Mouse (Mus musculus) lung, embryonic 14.5 days (tissue): ENCODE results near the gene Tiam2. TPM values are rescaled to one million over a fixed set of nuclear protein-coding genes. Genes with fewer than 3 reads are reported as not detected.

Experiments used
- ATAC-seq: fragments of 200-750 bp; cut with Nextera tagmentation; 2 replicates; pipeline ENCODE4 v1.8.0; 2017; ENCODE audit warnings: mild to moderate bottlenecking, moderate TSS enrichment, moderate library complexity; ENCODE audit not compliant: insufficient read depth
- DNase-seq: peaks from one replicate; pipeline ENCODE4 v3.0.0-alpha.2; 2015
- H3K27ac ChIP-seq: fragments of 300-500 bp; sonication (generic); 2 replicates; pipeline ENCODE4 v1.5.1; 2014; ENCODE audit warnings: low read depth, mild to moderate bottlenecking, moderate library complexity
- H3K27me3 ChIP-seq: fragments of 300-500 bp; sonication (generic); 2 replicates; pipeline ENCODE4 v1.6.1; 2014; ENCODE audit warnings: low read length, control low read depth; ENCODE audit not compliant: insufficient read depth
- H3K36me3 ChIP-seq: fragments of 300-500 bp; sonication (generic); 2 replicates; pipeline ENCODE4 v1.6.1; 2014; ENCODE audit warnings: control low read depth; ENCODE audit not compliant: insufficient read depth
- H3K4me1 ChIP-seq: fragments of 300-500 bp; sonication (generic); 2 replicates; pipeline ENCODE4 v1.6.1; 2014; ENCODE audit warnings: antibody characterized with exemption, control low read depth; ENCODE audit not compliant: insufficient read depth
- H3K4me2 ChIP-seq: fragments of 300-500 bp; sonication (generic); 2 replicates; pipeline ENCODE4 v1.6.1; 2014; ENCODE audit warnings: mild to moderate bottlenecking
- H3K4me3 ChIP-seq: fragments of 300-500 bp; sonication (generic); 2 replicates; pipeline ENCODE4 v1.5.1; 2014; ENCODE audit warnings: low read depth, low read length
- H3K9ac ChIP-seq: fragments of 300-500 bp; sonication (generic); 2 replicates; pipeline ENCODE4 v1.6.1; 2014
- H3K9me3 ChIP-seq: fragments of 300-500 bp; sonication (generic); 2 replicates; pipeline ENCODE4 v1.6.1; 2016; ENCODE audit warnings: low read depth, low read length, control low read depth
- CTCF ChIP-seq: IDR thresholded peaks from 2 replicates; pipeline ENCODE4 v1.5.1; 2016; ENCODE audit warnings: antibody characterized with exemption, low read depth
- WGBS: fragments of 180-500 bp; shearing (Covaris S2); extraction: QIAGEN DNeasy Blood & Tissue Kit; methylation state at CpG from one replicate; pipeline ENCODE4 v1.1.7; 2014; 5-methylcytosine and 5-hydroxymethylcytosine counted together
- polyA plus RNA-seq: library from polyadenylated mRNA; unstranded; fragments of >200 nt; fragmentation: Nextera tagmentation; extraction: Ambion mirVana; gene quantifications from 2 replicates; pipeline ENCODE4 v1.2.1, GENCODE M21; 2014

Tiam2 gene
- polyA plus RNA-seq, 1 experiment from 2014 or later: 7.3 TPM

DNA sequence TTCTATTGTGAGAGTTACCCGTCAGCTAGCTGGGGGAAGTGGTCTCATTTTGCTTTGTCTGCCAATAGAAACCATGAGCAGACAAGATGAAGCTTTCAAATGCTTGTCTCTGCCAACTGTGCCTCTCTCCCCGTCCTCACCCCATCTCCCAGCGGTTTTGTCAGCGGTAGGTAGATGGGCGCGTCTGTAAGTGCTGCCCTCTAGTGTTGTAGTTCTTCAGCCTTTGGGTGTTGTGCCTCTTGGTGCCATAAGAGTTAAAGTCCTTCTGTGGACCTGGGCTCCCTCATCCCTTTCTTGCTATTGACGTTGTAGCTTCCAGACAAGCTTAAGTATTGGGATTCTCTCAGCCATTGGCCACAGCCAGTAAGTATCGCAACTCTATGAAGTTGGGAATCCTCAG is 236.0 kb downstream of the Tiam2 start:
- H3K4me2 ChIP-seq: no peak overlapping the region
- H3K9ac ChIP-seq: no peak overlapping the region
- H3K27ac ChIP-seq: no peak overlapping the region
- DNase-seq (peak; percentile 29), ATAC-seq (no peak)
- no peaks in the 10 kb centered on the region for H3K27me3 ChIP-seq
- no peaks in the 10 kb centered on the region for H3K36me3 ChIP-seq
- TF ChIP-seq CTCF: peak; percentile 35
- H3K9me3 ChIP-seq: no peaks in the 10 kb centered on the region
- no peak overlapping the region for H3K4me3 ChIP-seq
- no peaks in the 10 kb centered on the region for H3K4me1 ChIP-seq
- WGBS: 41% methylated on average over 8 of the region's 8 CpGs

DNA sequence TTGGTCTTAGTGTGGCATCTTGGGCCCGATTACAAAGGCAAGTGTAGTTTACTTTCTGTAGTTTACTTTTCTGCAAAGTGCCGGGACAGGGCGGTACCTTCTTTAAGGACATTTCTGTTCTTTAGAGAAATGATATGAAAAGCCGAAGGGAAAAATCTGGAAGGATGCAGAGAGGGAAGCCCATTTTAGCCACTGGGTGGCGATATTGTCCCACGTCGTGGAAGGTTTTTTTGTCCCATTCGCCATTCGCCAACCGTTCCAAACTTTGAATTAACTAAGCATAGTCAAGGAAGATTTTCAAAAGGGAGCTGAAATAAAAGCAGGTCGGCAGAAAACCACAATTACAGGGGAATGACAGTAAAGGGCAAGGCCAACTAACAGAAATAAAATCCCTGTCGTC is 244.5 kb downstream of the Tiam2 start:
- H3K27me3 ChIP-seq: no peaks in the 10 kb centered on the region
- peak; percentile 90 for TF ChIP-seq CTCF
- H3K9ac ChIP-seq: no peak overlapping the region
- no peaks in the 10 kb centered on the region for H3K36me3 ChIP-seq
- no peak overlapping the region for H3K27ac ChIP-seq
- DNase-seq: peak; percentile 95
- 2% methylated on average over 12 of the region's 12 CpGs for WGBS
- no peak overlapping the region for H3K4me3 ChIP-seq
- ATAC-seq: no peak
- no peaks in the 10 kb centered on the region for H3K9me3 ChIP-seq
- H3K4me1 ChIP-seq: no peaks in the 10 kb centered on the region
- H3K4me2 ChIP-seq: peak overlapping the region; percentile 49

Other genes starting within 250 kb of the Tiam2 start
- gene Scaf8, start 211.6 kb upstream of the Tiam2 start, polyA plus RNA-seq: 26.3 and 30.2 TPM in 2 replicates
- gene Cldn20, start 206.0 kb downstream of the Tiam2 start, polyA plus RNA-seq: not detected in 2 replicates
- 13.4 and 13.6 TPM in 2 replicates for gene Tfb1m, start 231.2 kb downstream of the Tiam2 start, polyA plus RNA-seq